Mouse (Mus musculus) embryonic facial prominence, embryonic 14.5 days (tissue): ENCODE measurements at regions not wholly inside any gene's neighbourhood (a gene's known extent, or its start where the extent isn't known, plus 50 kb on each side); places are given as distances from the start of the nearest gene placed in this dataset.

Experiments
- ATAC-seq: fragments of 200-750 bp; cut with Nextera tagmentation; 2 replicates; pipeline ENCODE4 v1.8.0; 2017; ENCODE audit warnings: low read depth, moderate number of reproducible peaks, moderate TSS enrichment
- DNase-seq: peaks from one replicate; pipeline ENCODE4 v3.0.0-alpha.2; 2015; ENCODE audit warnings: low spot score
- H3K27ac ChIP-seq: fragments of 300-500 bp; sonication (generic); replicated peaks from 2 replicates; pipeline ENCODE4 v1.5.1; 2014; ENCODE audit warnings: low read depth, mild to moderate bottlenecking, low read length, moderate library complexity
- H3K27me3 ChIP-seq: fragments of 300-500 bp; sonication (generic); replicated peaks from 2 replicates; pipeline ENCODE4 v1.6.1; 2014; ENCODE audit warnings: low read length; ENCODE audit not compliant: control insufficient read depth, insufficient read depth
- H3K36me3 ChIP-seq: fragments of 300-500 bp; sonication (generic); 2 replicates; pipeline ENCODE4 v1.6.1; 2014; ENCODE audit warnings: low read length, mixed read lengths; ENCODE audit not compliant: control insufficient read depth, insufficient read depth
- H3K4me1 ChIP-seq: fragments of 300-500 bp; sonication (generic); 2 replicates; pipeline ENCODE4 v1.6.1; 2014; ENCODE audit warnings: antibody characterized with exemption, low read length; ENCODE audit not compliant: control insufficient read depth, insufficient read depth
- H3K4me2 ChIP-seq: fragments of 300-500 bp; sonication (generic); 2 replicates; pipeline ENCODE4 v1.6.1; 2014; ENCODE audit warnings: low read depth, mild to moderate bottlenecking, low read length, moderate library complexity, mixed read lengths
- H3K4me3 ChIP-seq: fragments of 300-500 bp; sonication (generic); 2 replicates; pipeline ENCODE4 v1.5.1; 2014; ENCODE audit warnings: low read depth, mild to moderate bottlenecking, low read length
- H3K9ac ChIP-seq: fragments of 300-500 bp; sonication (generic); 2 replicates; pipeline ENCODE4 v1.6.1; 2014; ENCODE audit warnings: low read depth, mild to moderate bottlenecking, low read length, moderate library complexity, mixed read lengths
- H3K9me3 ChIP-seq: fragments of 300-500 bp; sonication (generic); 2 replicates; pipeline ENCODE4 v1.6.1; 2016; ENCODE audit warnings: low read length; ENCODE audit not compliant: control insufficient read depth
- WGBS: fragments of 180-500 bp; shearing (Covaris S2); extraction: QIAGEN DNeasy Blood & Tissue Kit; methylation state at CpG from one replicate; pipeline ENCODE4 v1.1.7; 2014; 5-methylcytosine and 5-hydroxymethylcytosine counted together

DNA sequence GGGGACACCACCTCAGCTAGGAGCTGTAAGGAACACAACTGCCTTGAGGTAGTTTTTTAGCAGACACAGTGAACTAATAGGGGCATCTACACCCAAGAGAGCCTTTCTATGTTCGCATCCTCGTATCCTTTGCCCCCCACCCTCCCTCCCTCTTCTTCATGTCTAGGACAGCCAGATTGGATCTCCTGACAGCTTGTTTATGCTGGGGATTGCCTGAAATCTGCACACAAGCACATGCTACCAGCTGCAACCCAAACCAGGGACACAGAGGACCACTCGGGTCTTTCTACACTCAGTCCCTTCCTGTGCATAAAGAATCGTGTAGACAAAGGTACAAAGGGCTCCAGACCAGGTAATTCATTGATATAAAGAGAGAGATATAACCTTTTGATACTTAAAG lies 159.3 kb downstream of the Gipc2 start:
- no peak overlapping the region for H3K27ac ChIP-seq
- no peaks in the 10 kb centered on the region; the same call in 1 of the 2 replicates for H3K4me1 ChIP-seq
- DNase-seq (no peak), ATAC-seq (no peak)
- H3K9ac ChIP-seq: no peak overlapping the region
- no peaks in the 10 kb centered on the region for H3K36me3 ChIP-seq
- no peak overlapping the region for H3K4me2 ChIP-seq
- H3K27me3 ChIP-seq: no peaks in the 10 kb centered on the region
- H3K9me3 ChIP-seq: no peaks in the 10 kb centered on the region
- 89% methylated on average over 4 of the region's 4 CpGs for WGBS
- no peak overlapping the region for H3K4me3 ChIP-seq

DNA sequence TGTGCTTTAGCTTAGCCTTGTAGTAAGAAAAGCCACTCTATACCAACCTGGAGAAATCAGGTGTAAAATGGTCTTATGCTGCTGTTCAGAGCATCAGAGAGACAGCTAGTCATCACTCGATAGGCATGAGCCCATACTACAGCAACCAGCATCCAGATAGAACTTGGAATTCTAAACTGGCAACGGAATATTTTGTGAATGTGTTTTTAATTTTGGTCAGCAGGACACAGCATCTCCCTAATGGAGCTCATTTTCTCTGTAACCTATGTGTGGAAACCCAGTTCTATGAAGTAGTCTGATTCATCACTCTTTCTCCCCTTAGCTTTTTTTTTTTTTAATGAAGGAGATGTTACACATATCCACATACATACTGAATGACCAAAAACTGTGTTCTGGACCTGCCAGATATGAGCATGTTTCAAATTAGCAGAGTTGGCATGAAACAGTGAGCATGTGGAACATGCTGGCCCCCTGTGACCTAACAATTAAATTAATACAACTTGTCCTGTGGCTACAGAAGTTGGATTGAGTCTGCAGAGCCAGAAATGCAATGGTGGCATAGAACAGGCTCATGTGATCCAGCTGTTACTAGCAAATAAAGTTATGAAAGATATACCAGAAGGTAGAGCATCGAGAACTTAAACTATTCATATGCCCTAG lies 160.5 kb downstream of the Gipc2 start:
- DNase-seq: peak; percentile 41
- Histone ChIP-seq H3K9me3 (no peaks in the 10 kb centered on the region), H3K9ac (no peak overlapping the region), H3K36me3 (no peaks in the 10 kb centered on the region), H3K4me3 (no peak overlapping the region), H3K27ac (no peak overlapping the region), H3K4me2 (no peak overlapping the region), H3K4me1 (no peaks in the 10 kb centered on the region; the same call in 1 of the 2 replicates), H3K27me3 (no peaks in the 10 kb centered on the region)
- WGBS: 58% methylated on average over 3 of the region's 3 CpGs
- ATAC-seq: no peak

DNA sequence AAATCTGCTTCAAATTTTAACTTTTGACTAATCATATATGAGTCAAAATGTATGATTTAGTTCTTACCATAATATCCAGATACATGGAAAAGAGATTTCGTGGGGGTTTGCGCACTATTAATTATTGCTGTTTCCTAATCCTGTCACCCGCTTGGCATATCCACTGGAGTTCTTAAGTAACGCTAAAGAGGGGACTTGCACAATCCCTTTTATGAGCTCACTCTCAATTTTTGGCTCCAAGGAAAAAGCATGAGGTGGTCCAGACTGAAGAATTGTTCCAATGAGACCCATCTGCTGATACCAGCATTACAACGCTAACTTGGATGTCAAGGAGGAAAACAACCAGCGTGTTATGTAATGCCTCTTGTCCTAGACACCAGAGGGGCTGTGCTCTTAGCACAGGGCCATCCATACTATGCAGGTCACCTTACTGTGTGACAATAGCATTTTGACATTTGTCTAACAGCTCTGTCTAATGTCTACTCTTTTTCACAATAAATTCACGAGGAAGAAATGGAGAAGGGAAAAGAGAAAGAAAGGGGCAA lies 161.5 kb downstream of the Gipc2 start:
- no peak for ATAC-seq
- DNase-seq: no peak
- Histone ChIP-seq H3K4me3 (no peak overlapping the region), H3K9ac (no peak overlapping the region), H3K4me1 (no peaks in the 10 kb centered on the region; the same call in 1 of the 2 replicates), H3K36me3 (no peaks in the 10 kb centered on the region), H3K27me3 (no peaks in the 10 kb centered on the region), H3K9me3 (no peaks in the 10 kb centered on the region), H3K27ac (no peak overlapping the region), H3K4me2 (no peak overlapping the region)
- WGBS: 83% methylated on average over 7 of the region's 7 CpGs

DNA sequence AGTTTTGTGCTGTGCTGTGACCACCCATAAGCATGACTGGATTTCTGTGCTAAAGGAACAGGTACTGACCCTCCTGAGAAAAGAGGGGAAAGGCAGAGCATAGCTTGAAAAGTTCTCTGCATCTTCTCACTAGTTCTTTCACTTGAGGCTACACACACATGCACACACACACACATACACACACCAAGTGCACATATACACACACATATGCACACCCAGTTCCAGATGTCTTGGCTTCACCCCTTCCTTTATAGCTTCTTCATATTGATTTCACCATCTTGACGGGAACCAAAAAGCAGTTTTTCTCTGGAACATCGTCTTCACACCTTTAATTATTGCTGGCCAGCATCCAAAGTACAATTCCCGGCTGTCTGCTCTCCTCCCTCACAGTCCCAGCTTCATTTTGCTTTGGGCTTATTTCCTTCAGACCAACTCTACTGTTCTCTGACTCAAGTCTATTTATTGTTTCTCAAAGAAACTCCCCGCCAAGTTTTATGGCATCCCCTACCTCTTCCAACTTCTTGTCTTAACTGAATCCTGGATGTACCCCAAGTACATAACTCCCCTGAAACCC lies 160.2 kb upstream of the Ptgfr start:
- H3K4me3 ChIP-seq: no peak overlapping the region
- no peaks in the 10 kb centered on the region for H3K27me3 ChIP-seq
- H3K27ac ChIP-seq: no peak overlapping the region
- WGBS: 56% methylated on average over 4 of the region's 4 CpGs
- no peak for ATAC-seq
- H3K4me1 ChIP-seq: no peaks in the 10 kb centered on the region
- H3K4me2 ChIP-seq: no peak overlapping the region
- H3K9ac ChIP-seq: no peak overlapping the region
- no peaks in the 10 kb centered on the region for H3K9me3 ChIP-seq
- peak; percentile 29 for DNase-seq
- no peaks in the 10 kb centered on the region for H3K36me3 ChIP-seq

DNA sequence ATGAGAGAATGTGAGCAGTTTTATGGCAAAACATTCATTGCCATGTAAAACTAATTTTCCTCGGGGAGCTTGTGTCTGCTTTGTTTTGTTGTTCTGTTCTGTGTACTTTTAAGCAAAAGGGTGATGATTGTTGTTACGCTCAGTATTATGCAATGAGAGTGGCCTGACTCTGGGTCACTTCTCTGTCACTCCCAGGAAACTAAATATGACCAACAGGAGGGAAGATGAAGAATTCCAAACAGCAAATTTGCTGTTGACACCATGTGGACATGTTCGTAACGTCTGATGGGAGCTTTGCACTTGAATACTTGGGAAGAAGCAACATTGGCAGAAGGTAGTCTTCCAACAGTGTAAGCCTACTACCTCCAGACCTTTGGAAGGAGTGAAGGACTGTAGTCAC lies 159.7 kb upstream of the Ptgfr start:
- H3K9ac ChIP-seq: no peak overlapping the region
- no peaks in the 10 kb centered on the region for H3K36me3 ChIP-seq
- WGBS: 89% methylated on average over 4 of the region's 4 CpGs
- no peak overlapping the region for H3K4me2 ChIP-seq
- H3K4me1 ChIP-seq: no peaks in the 10 kb centered on the region
- H3K27ac ChIP-seq: no peak overlapping the region
- ATAC-seq (no peak), DNase-seq (no peak)
- H3K9me3 ChIP-seq: no peaks in the 10 kb centered on the region
- no peaks in the 10 kb centered on the region for H3K27me3 ChIP-seq
- no peak overlapping the region for H3K4me3 ChIP-seq

DNA sequence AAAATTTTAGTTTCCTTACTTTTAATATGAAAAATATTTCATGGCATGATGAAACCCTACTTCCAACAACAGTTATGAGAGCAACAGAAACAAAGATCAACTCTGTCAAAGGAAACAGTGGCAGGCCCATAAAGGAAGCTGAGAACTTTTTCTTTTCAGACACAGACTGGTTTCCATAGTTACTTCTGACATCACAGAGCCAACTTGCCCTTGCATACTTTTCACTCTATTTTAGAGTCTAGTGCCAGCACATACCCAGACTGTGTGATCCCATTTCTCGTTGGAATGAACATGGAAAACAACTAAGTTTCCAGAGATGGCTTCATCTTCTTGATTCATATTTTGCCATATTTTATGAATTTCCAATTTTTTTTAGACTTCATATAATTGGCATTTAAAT lies 150.8 kb upstream of the Ptgfr start:
- ATAC-seq: no peak
- Histone ChIP-seq H3K36me3 (no peaks in the 10 kb centered on the region), H3K4me2 (no peak overlapping the region), H3K4me1 (no peaks in the 10 kb centered on the region), H3K27ac (no peak overlapping the region), H3K27me3 (no peaks in the 10 kb centered on the region), H3K9ac (no peak overlapping the region), H3K4me3 (no peak overlapping the region), H3K9me3 (no peaks in the 10 kb centered on the region)
- WGBS: 50% methylated on average over 1 of the region's 1 CpGs
- no peak for DNase-seq

DNA sequence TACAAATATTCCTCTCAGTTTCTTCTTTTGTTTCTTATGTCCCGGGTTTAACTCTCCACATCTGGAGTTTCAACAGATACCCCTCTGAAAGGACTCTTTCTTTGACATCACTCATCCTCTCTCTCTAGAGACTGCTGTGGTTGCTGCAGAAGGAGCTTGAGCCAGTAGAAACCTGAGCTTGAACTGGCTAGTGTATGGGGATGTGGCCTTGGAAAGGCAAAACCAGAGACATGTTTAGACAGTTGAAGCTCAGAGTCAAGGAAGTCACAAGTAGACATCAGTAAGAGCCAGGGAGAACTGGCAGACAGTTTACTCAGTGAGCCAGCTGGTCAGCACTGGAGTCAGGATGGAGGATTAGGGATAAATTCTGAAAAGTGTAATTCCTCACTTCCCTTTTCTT lies 140.7 kb upstream of the Ptgfr start:
- ATAC-seq: no peak
- H3K27ac ChIP-seq: no peak overlapping the region
- H3K27me3 ChIP-seq: no peaks in the 10 kb centered on the region
- H3K4me2 ChIP-seq: no peak overlapping the region
- 19% methylated on average over 1 of the region's 1 CpGs for WGBS
- no peaks in the 10 kb centered on the region for H3K9me3 ChIP-seq
- H3K4me1 ChIP-seq: no peaks in the 10 kb centered on the region; the same call in 1 of the 2 replicates
- peak; percentile 26 for DNase-seq
- H3K9ac ChIP-seq: no peak overlapping the region
- H3K4me3 ChIP-seq: no peak overlapping the region
- no peaks in the 10 kb centered on the region for H3K36me3 ChIP-seq

DNA sequence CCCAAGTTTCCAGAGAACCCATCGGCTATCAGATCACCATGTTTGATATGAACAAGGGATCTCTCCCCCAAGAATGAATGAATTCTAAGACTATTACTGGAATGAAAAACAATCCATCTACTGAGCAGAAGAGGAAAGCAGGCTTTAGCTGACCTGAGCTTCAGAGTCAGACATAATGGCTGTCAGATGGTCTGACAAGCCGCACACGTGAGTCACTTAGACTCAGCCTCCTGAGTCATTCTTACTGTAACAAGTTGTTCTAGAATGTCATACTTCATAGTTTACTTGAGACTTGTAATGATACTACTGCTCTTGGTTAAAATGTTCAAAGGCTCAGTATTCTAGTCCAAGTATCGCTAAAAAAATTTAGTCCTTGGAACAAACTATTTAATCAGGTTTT lies 140.2 kb upstream of the Ptgfr start:
- no peaks in the 10 kb centered on the region for H3K27me3 ChIP-seq
- H3K9ac ChIP-seq: no peak overlapping the region
- ATAC-seq (no peak), DNase-seq (no peak)
- H3K4me2 ChIP-seq: no peak overlapping the region
- no peaks in the 10 kb centered on the region for H3K9me3 ChIP-seq
- 59% methylated on average over 4 of the region's 4 CpGs for WGBS
- H3K4me1 ChIP-seq: no peaks in the 10 kb centered on the region; the same call in 1 of the 2 replicates
- no peak overlapping the region for H3K27ac ChIP-seq
- no peaks in the 10 kb centered on the region for H3K36me3 ChIP-seq
- no peak overlapping the region for H3K4me3 ChIP-seq

DNA sequence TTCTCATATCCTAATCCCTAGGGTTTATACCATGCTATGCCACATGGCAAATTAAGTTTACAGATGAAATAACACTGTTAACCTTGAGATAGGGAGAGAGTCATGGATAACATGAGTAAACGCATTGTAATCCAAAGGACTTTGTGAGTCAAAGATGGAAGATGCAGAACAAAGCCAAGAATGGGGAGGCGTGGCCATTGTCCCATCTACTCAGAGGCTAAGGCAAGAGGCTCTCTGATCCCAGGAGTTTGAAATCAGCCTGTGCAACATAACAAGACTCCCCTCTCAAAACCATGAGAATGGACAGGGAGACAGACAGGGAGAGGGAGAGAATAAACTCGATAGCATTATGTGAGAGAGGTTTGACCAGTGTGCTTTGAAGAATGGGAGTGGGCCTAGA lies 112.4 kb upstream of the Ptgfr start:
- DNase-seq: no peak
- peaks cover 5% of the 10 kb centered on the region; the same call in 1 of the 2 replicates for H3K4me1 ChIP-seq
- H3K27me3 ChIP-seq: no peaks in the 10 kb centered on the region
- ATAC-seq: no peak
- WGBS: 82% methylated on average over 3 of the region's 3 CpGs
- H3K4me3 ChIP-seq: no peak overlapping the region
- no peaks in the 10 kb centered on the region for H3K36me3 ChIP-seq
- H3K9me3 ChIP-seq: no peaks in the 10 kb centered on the region
- H3K9ac ChIP-seq: no peak overlapping the region
- no peak overlapping the region for H3K4me2 ChIP-seq
- H3K27ac ChIP-seq: no peak overlapping the region
